9 mouse cellular contexts compared by ENCODE assay signal in genomic region chr17:47841931-47842623, GRCm38 (mm10). TPM values are rescaled to one million over a fixed set of nuclear protein-coding genes. Genes with fewer than 3 reads are reported as not detected.
DNase-seq lines count a peak whose midpoint lies in the region; ATAC-seq and TF ChIP-seq lines count a peak whose summit lies in the region.
"Had no signal": no experiment of that assay in that cellular context is flagged by ENCODE, and none has a peak within 500 bp of the region (broad histone marks: within the 10 kb centered on the region; RNA-seq: fewer than 3 reads in every experiment).

No protein-coding gene starts in this region.

- H3K27me3 ChIP-seq in MEL (ENCODE audit: control insufficient read depth in 1 of 2, insufficient read depth in 2 of 2, low read length in 2 of 2), result no peaks in the 10 kb centered on the region
- H3K27me3 ChIP-seq in intestine, postnatal 0 days (replicated peaks; ENCODE audit: control insufficient read depth, insufficient read depth, low read length), result no peaks in the 10 kb centered on the region
- H3K27me3 ChIP-seq: embryonic facial prominence, embryonic 13.5 days; midbrain, embryonic 12.5 days had no signal

- H3K9ac ChIP-seq in MEL (ENCODE audit: control insufficient read depth, low read depth, low read length, poor library complexity, severe bottlenecking), result no peak overlapping the region
- no peak overlapping the region for H3K9ac ChIP-seq in intestine, postnatal 0 days (ENCODE audit: low read depth, low read length)
- H3K9ac ChIP-seq: embryonic facial prominence, embryonic 13.5 days; midbrain, embryonic 12.5 days had no signal

- H3K9me3 ChIP-seq in MEL (replicated peaks; ENCODE audit: insufficient read depth, low read length), result no peaks in the 10 kb centered on the region
- no peaks in the 10 kb centered on the region for H3K9me3 ChIP-seq in intestine, postnatal 0 days (ENCODE audit: control insufficient read depth)
- H3K9me3 ChIP-seq: embryonic facial prominence, embryonic 13.5 days had no signal

- no peak for TF ChIP-seq EP300 in MEL (IDR thresholded peaks at IDR 0.05; ENCODE audit: low read depth in 1 of 2, low read length in 2 of 2)

- no peak for TF ChIP-seq RAD21 in MEL (IDR thresholded peaks at IDR 0.05; ENCODE audit: low read depth, low read length)

- H3K4me3 ChIP-seq in MEL (ENCODE audit: control insufficient read depth in 1 of 2, insufficient read depth in 1 of 2, low read depth in 2 of 2, low read length in 2 of 2), result no peak overlapping the region
- no peak overlapping the region for H3K4me3 ChIP-seq in intestine, postnatal 0 days (ENCODE audit: low read depth, low read length)
- H3K4me3 ChIP-seq: embryonic facial prominence, embryonic 13.5 days; midbrain, embryonic 12.5 days had no signal

- TF ChIP-seq POLR2A in MEL (IDR thresholded peaks at IDR 0.05; ENCODE audit: control insufficient read depth in 1 of 2, insufficient read depth in 1 of 2, low read depth in 1 of 2, low read length in 2 of 2, poor library complexity in 1 of 2), result no peak

- H3K79me2 ChIP-seq in MEL (ENCODE audit: control insufficient read depth, insufficient read depth, low read length, poor library complexity), result no peaks in the 10 kb centered on the region

- TF ChIP-seq CTCF in MEL (IDR thresholded peaks at IDR 0.05 in 2 of 3, conservative IDR thresholded peaks at IDR 0.05 in 1 of 3; ENCODE audit: control insufficient read depth in 1 of 3, insufficient read depth in 1 of 3, low read depth in 2 of 3, low read length in 3 of 3, poor library complexity in 1 of 3, severe bottlenecking in 1 of 3), result no peak
- TF ChIP-seq CTCF in intestine, postnatal 0 days (IDR thresholded peaks at IDR 0.05; ENCODE audit: low read depth), result no peak

- 46% methylated on average over 19 of the region's 19 CpGs for WGBS in intestine, postnatal 0 days

- no peak for DNase-seq in MEL (ENCODE audit: low read depth, low spot score)
- peak; percentile 96 for DNase-seq in adrenal gland, adult 2 months
- peak; percentile 77 for DNase-seq in gastrocnemius, postnatal 10 days
- peak; percentile 82 for DNase-seq in lung, postnatal 25 days (ENCODE audit: low spot score)
- DNase-seq in natural killer cell, adult 2 months (ENCODE audit: low spot score in 2 of 2), result no peak
- DNase-seq in frontal cortex, postnatal 14 days (ENCODE audit: low spot score in 2 of 2), result no peak

- H3K27ac ChIP-seq in MEL (ENCODE audit: control insufficient read depth, low read depth, low read length), result no peak overlapping the region
- H3K27ac ChIP-seq in intestine, postnatal 0 days (ENCODE audit: low read depth, low read length), result no peak overlapping the region
- H3K27ac ChIP-seq: embryonic facial prominence, embryonic 13.5 days; midbrain, embryonic 12.5 days had no signal

- H3K36me3 ChIP-seq in MEL (ENCODE audit: control insufficient read depth in 1 of 2, insufficient read depth in 2 of 2, low read length in 2 of 2), result no peaks in the 10 kb centered on the region
- H3K36me3 ChIP-seq in intestine, postnatal 0 days (ENCODE audit: control insufficient read depth, insufficient read depth), result no peaks in the 10 kb centered on the region
- H3K36me3 ChIP-seq: embryonic facial prominence, embryonic 13.5 days; midbrain, embryonic 12.5 days had no signal

- ATAC-seq in intestine, postnatal 0 days, result peak; percentile 60

- no peak overlapping the region for H3K4me2 ChIP-seq in intestine, postnatal 0 days (replicated peaks; ENCODE audit: low read depth)
- H3K4me2 ChIP-seq: embryonic facial prominence, embryonic 13.5 days; midbrain, embryonic 12.5 days had no signal

- H3K4me1 ChIP-seq in MEL (ENCODE audit: control insufficient read depth in 1 of 2, insufficient read depth in 2 of 2, low read length in 2 of 2), result no peaks in the 10 kb centered on the region
- H3K4me1 ChIP-seq in intestine, postnatal 0 days (replicated peaks; ENCODE audit: control insufficient read depth, insufficient read depth, low read length), result no peaks in the 10 kb centered on the region
- H3K4me1 ChIP-seq: midbrain, embryonic 12.5 days had no signal

TF ChIP-seq in MEL, 35 proteins besides CTCF, POLR2A, EP300 and RAD21:
- TF ChIP-seq MAZ (IDR thresholded peaks at IDR 0.05; ENCODE audit: low read depth, low read length) (no peak), MAFK (IDR thresholded peaks at IDR 0.05; ENCODE audit: borderline replicate concordance, low read depth, low read length) (peak; percentile 17; the same call in 1 of the 2 replicates)

RNA-seq across cellular contexts. Expression of gene Mdfi, which starts 7.6 kb away (rescaled TPM):
- total RNA-seq in MEL (2012; rRNA removed), result not detected in 2 replicates
- polyA plus RNA-seq in MEL (2012; ENCODE audit: insufficient read depth in 1 of 2, insufficient read length in 2 of 2, low read depth in 1 of 2, low replicate concordance in 2 of 2, missing spikeins in 1 of 2), result not detected
- 1 to 10 TPM; 1.2 to 2.1 TPM for total RNA-seq in adrenal gland, adult 2 months (2021)
- polyA plus RNA-seq in adrenal gland, adult 2 months (2012; rRNA removed), result 15.8 and 24.2 TPM in 2 replicates
- 10 to 100 TPM in 1 of 2 experiments, 1 to 10 TPM in 1; 7.2 to 10.0 TPM for total RNA-seq in gastrocnemius, postnatal 10 days (2021)
- 1.7 and 2.1 TPM in 2 replicates for polyA plus RNA-seq in intestine, postnatal 0 days (2015; fragmentation: Nextera tagmentation; extraction: Ambion mirVana)

Comparison
In these comparisons a context has a peak if more than half of its experiments do, and no peak if none do; other contexts are left out.
1. DNase-seq: peak in adrenal gland, adult 2 months (single experiment), gastrocnemius, postnatal 10 days (single experiment) and lung, postnatal 25 days (single experiment); none in MEL (single experiment), natural killer cell, adult 2 months (0 of 2) and frontal cortex, postnatal 14 days (0 of 2).